Mouse (Mus musculus) myocyte (in vitro differentiated cells): Measurements from ENCODE around the gene 4921539E11Rik. TPM values are rescaled to one million over a fixed set of nuclear protein-coding genes. Genes with fewer than 3 reads are reported as not detected.

Experiments
- H3K27me3 ChIP-seq: one replicate; pipeline ENCODE4 v1.6.1; 2011; ENCODE audit not compliant: control insufficient read depth, insufficient read depth, insufficient read length
- H3K36me3 ChIP-seq: one replicate; pipeline ENCODE4 v1.6.1; 2011; ENCODE audit not compliant: control insufficient read depth, insufficient read depth
- H3K4me2 ChIP-seq: one replicate; pipeline ENCODE4 v1.6.1; 2011; ENCODE audit warnings: low read depth, control low read depth
- H3K4me3 ChIP-seq: one replicate; pipeline ENCODE4 v1.5.1; 2011; ENCODE audit warnings: mild to moderate bottlenecking, control low read depth, moderate library complexity
- H3K79me2 ChIP-seq: one replicate; pipeline ENCODE4 v1.6.1; 2011; ENCODE audit not compliant: control insufficient read depth, insufficient read depth
- H3ac ChIP-seq: one replicate; pipeline ENCODE4 v1.6.1; 2011; ENCODE audit not compliant: control insufficient read depth, insufficient read length
- CEBPB ChIP-seq: IDR thresholded peaks from 2 replicates; pipeline ENCODE4 v1.6.1; 2011; ENCODE audit warnings: mild to moderate bottlenecking, moderate library complexity; ENCODE audit not compliant: poor library complexity, insufficient read depth, severe bottlenecking
- E2F4 ChIP-seq: IDR thresholded peaks from one replicate; pipeline ENCODE4 v1.6.1; 2011; ENCODE audit warnings: mild to moderate bottlenecking, control low read depth, moderate library complexity; ENCODE audit not compliant: insufficient read depth
- MAX ChIP-seq: IDR thresholded peaks from one replicate; pipeline ENCODE4 v1.6.1; 2011; ENCODE audit warnings: low read depth, mild to moderate bottlenecking, control low read depth
- MYOD1 ChIP-seq, 3 experiments: IDR thresholded peaks; one replicate each; pipeline ENCODE4 v1.6.1; 2011; ENCODE audit warnings: control low read depth in 2 of 3, low read depth in 2 of 3, mild to moderate bottlenecking in 2 of 3, moderate library complexity in 1 of 3; ENCODE audit not compliant: insufficient read length in 2 of 3, control insufficient read depth in 1 of 3
- MYOG ChIP-seq, 3 experiments: IDR thresholded peaks; one replicate each; pipeline ENCODE4 v1.6.1; 2011; ENCODE audit warnings: control low read depth in 2 of 3, low read depth in 2 of 3, mild to moderate bottlenecking in 2 of 3; ENCODE audit not compliant: insufficient read length in 2 of 3, control insufficient read depth in 1 of 3, insufficient read depth in 1 of 3
- POLR2A ChIP-seq: IDR thresholded peaks from one replicate; pipeline ENCODE4 v1.6.1; 2011; ENCODE audit warnings: low read depth, mild to moderate bottlenecking, control low read depth, moderate library complexity; ENCODE audit not compliant: insufficient read length
- POLR2AphosphoS2 ChIP-seq: IDR thresholded peaks from one replicate; pipeline ENCODE4 v1.6.1; 2011; ENCODE audit warnings: low read depth, control low read depth; ENCODE audit not compliant: insufficient read length
- REST ChIP-seq: IDR thresholded peaks from one replicate; pipeline ENCODE4 v1.6.1; 2011; ENCODE audit warnings: mild to moderate bottlenecking, control low read depth, moderate library complexity; ENCODE audit not compliant: insufficient read depth, insufficient read length
- SRF ChIP-seq: IDR thresholded peaks from one replicate; pipeline ENCODE4 v1.6.1; 2011; ENCODE audit warnings: low read depth; ENCODE audit not compliant: control insufficient read depth, insufficient read length
- TCF12 ChIP-seq: IDR thresholded peaks from one replicate; pipeline ENCODE4 v1.6.1; 2011; ENCODE audit warnings: mild to moderate bottlenecking, control low read depth; ENCODE audit not compliant: poor library complexity, insufficient read depth, severe bottlenecking
- TCF3 ChIP-seq: IDR thresholded peaks from one replicate; pipeline ENCODE4 v1.6.1; 2011; ENCODE audit warnings: low read depth, control low read depth; ENCODE audit not compliant: insufficient read length
- USF1 ChIP-seq: IDR thresholded peaks from one replicate; pipeline ENCODE4 v1.6.1; 2011; ENCODE audit warnings: low read depth, mild to moderate bottlenecking, control low read depth, moderate library complexity
- polyA plus RNA-seq: library from polyadenylated mRNA; unstranded; fragments of >200 nt; fragmentation: generic; extraction: Trizol; gene quantifications from one replicate; pipeline ENCODE4 v1.2.1, GENCODE M21; 2012; ENCODE audit warnings: missing spikeins

The 4921539E11Rik gene
- not detected for polyA plus RNA-seq

DNA sequence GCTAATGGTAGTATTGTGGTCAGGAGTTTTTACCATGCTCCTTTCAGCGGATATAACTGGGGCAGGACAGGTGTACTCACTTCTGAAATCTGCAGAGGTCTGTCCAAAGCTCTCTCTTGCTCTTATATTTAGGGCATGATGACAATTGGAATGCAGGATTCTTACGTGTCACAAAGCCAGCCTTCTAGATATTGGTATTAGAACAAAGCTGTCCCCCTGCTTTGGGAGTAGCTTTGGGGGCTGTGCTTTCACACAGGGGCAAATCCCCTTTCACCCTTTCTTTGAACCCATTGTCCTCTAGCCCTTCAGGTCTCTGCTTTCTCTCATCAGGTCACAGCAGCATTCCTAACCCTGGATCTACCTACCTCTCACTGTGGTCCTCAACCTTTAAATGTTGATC is at the start of gene 4921539E11Rik:
TSS of gene 4921539E11Rik (minus strand) at position 101 of the 400 bp plus-strand sequence.
- Histone ChIP-seq H3K4me3 (no peak within 1 kb of the TSS), H3K27me3 (no peaks in the 10 kb centered on the region), H3ac (no peak within 1 kb of the TSS), H3K4me2 (no peak within 1 kb of the TSS), H3K79me2 (no peaks in the 10 kb centered on the region), H3K36me3 (no peaks in the 10 kb centered on the region)
- no peak for TF ChIP-seq TCF12
- TF ChIP-seq POLR2AphosphoS2 = no peak
- no peak for TF ChIP-seq MAX

GRCm38 (mm10) chr4:103335134-103335533 is 44.5 kb upstream of the 4921539E11Rik start:
- H3K27me3 ChIP-seq = no peaks in the 10 kb centered on the region
- H3K4me3 ChIP-seq = no peak overlapping the region
- TF ChIP-seq MAX = no peak
- TF ChIP-seq POLR2A = no peak
- H3K4me2 ChIP-seq = no peak overlapping the region
- peaks cover 6% of the 10 kb centered on the region for H3K36me3 ChIP-seq
- H3ac ChIP-seq = no peak overlapping the region
- H3K79me2 ChIP-seq = no peaks in the 10 kb centered on the region

DNA sequence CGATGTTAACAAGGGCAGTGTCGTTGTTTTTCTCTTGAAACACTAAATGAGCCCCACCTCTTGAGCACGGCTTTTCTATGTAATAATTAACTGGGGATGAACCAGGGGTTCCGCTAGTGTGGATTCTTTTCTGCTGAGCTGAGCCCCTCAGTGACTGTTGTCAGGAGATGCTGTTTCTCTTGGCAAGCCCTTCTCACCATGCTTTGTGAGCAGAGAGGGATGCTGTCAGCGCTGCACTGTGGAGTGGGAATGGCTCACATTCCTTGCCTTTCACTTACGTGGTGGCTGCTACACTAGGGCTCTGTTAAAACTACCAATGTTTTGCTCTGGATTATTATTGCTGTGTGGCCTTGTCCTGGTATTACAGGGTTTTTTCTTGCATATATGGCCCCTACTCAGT is 38.7 kb upstream of the 4921539E11Rik start:
- H3K27me3 ChIP-seq = no peaks in the 10 kb centered on the region
- no peak for TF ChIP-seq REST
- TF ChIP-seq TCF12 = no peak
- no peak for TF ChIP-seq MAX
- no peak for TF ChIP-seq USF1
- no peak for TF ChIP-seq CEBPB
- no peak for TF ChIP-seq MYOG (IDR thresholded peaks at IDR 0.05; ENCODE audit: control insufficient read depth in 1 of 3, insufficient read depth in 1 of 3, insufficient read length in 2 of 3, low read depth in 2 of 3)
- TF ChIP-seq MYOD1 (IDR thresholded peaks at IDR 0.05; ENCODE audit: control insufficient read depth in 1 of 3, insufficient read length in 2 of 3, low read depth in 2 of 3) = no peak
- TF ChIP-seq TCF3 = no peak
- H3K4me2 ChIP-seq = no peak overlapping the region
- no peaks in the 10 kb centered on the region for H3K79me2 ChIP-seq
- H3K4me3 ChIP-seq = no peak overlapping the region
- no peak overlapping the region for H3ac ChIP-seq
- peaks cover 6% of the 10 kb centered on the region for H3K36me3 ChIP-seq

DNA sequence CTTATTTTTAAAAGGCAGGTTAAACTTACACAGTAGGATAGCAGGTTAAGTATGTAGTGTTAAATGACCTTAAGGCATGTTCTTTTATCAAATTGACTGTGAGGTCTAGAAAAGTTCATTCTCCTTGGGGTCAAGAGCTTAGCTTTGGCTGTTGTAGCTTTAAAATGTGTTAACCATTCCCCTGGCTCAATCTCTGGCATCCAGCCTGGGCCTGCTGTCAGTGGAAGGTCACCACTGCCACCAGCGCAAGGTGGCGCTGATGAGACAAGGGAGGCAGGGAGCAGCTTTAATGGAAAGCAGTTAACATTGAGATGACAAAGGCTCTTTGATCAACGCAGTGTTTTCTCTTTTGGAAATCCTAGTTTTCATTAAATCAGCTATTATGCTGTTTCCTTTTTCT is 36.3 kb upstream of the 4921539E11Rik start:
- Histone ChIP-seq H3K79me2 (no peaks in the 10 kb centered on the region), H3K27me3 (no peaks in the 10 kb centered on the region), H3K4me2 (no peak overlapping the region), H3K4me3 (no peak overlapping the region), H3ac (no peak overlapping the region), H3K36me3 (no peaks in the 10 kb centered on the region)
- TF ChIP-seq SRF (no peak), USF1 (no peak), CEBPB (no peak), MYOG (IDR thresholded peaks at IDR 0.05; ENCODE audit: control insufficient read depth in 1 of 3, insufficient read depth in 1 of 3, insufficient read length in 2 of 3, low read depth in 2 of 3) (no peak), MYOD1 (IDR thresholded peaks at IDR 0.05; ENCODE audit: control insufficient read depth in 1 of 3, insufficient read length in 2 of 3, low read depth in 2 of 3) (no peak), MAX (no peak), REST (no peak), POLR2A (no peak), POLR2AphosphoS2 (no peak), E2F4 (no peak), TCF3 (no peak), TCF12 (no peak)

DNA sequence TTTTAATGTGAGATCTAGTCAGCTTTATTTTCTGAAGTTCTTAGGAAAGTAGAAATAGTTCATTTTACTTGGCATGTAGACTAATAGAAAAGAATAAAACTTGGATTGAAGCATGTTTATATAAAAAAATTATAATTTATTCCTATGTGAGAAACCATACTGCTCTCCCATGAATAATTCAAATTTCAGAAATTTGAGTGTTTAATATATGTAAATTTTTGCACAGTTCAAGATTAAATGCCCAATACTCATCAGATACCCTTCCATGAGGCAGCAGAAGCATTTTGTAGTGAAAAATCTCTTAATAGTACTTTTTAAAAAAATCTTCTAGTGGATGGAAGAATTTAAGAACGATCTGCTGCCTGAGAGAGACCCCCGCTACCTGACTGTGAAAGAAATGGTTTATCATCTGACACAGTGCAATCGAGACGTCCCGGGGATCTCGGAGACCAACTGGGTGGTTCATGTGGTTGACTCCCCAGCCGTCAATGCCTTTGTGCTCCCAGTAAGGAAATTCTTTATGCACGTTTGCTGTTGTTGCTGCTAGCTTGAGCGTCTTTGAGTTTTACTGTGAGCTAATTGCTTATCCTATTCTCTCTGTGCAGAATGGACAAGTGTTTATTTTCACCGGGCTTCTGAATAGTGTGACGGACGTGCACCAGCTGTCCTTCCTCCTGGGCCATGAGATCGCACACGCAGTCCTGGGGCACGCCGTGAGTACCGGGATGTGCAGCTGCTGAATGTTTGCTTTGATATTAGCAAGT is 34.2 kb upstream of the 4921539E11Rik start:
- TF ChIP-seq MYOG (IDR thresholded peaks at IDR 0.05; ENCODE audit: control insufficient read depth in 1 of 3, insufficient read depth in 1 of 3, insufficient read length in 2 of 3, low read depth in 2 of 3) = no peak
- TF ChIP-seq USF1 = no peak
- peak in 1 of 3 experiments; percentile 24 for TF ChIP-seq MYOD1 (IDR thresholded peaks at IDR 0.05; ENCODE audit: control insufficient read depth in 1 of 3, insufficient read length in 2 of 3, low read depth in 2 of 3)
- no peak for TF ChIP-seq TCF3
- Histone ChIP-seq H3ac (no peak overlapping the region), H3K4me3 (no peak overlapping the region), H3K4me2 (no peak overlapping the region), H3K27me3 (no peaks in the 10 kb centered on the region), H3K36me3 (no peaks in the 10 kb centered on the region), H3K79me2 (no peaks in the 10 kb centered on the region)
